Mouse (Mus musculus) kidney, adult 2 months (tissue): ENCODE measurements around the gene Hoxd1.

Source experiments
- CTCF ChIP-seq: fragments of 200-500 bp; conservative IDR thresholded peaks from 2 replicates; pipeline ENCODE4 v1.5.1; 2011; ENCODE audit warnings: low read depth, mild to moderate bottlenecking, control low read depth, low read length, moderate library complexity, mixed read lengths; ENCODE audit not compliant: insufficient read depth, insufficient read length
- POLR2A ChIP-seq: fragments of 200-500 bp; IDR thresholded peaks from one replicate; pipeline ENCODE4 v1.6.1; 2011; ENCODE audit warnings: low read depth, low read length, control low read depth

GRCm38 (mm10) chr2:74745540-74746297, 17.1 kb upstream of the Hoxd1 start:
- TF ChIP-seq CTCF (no peak), POLR2A (no peak)
